Mouse (Mus musculus) liver, adult 2 months (tissue): ENCODE measurements around the gene Smarcd2.

Experiments
- CTCF ChIP-seq: fragments of 200-500 bp; IDR thresholded peaks from 2 replicates; pipeline ENCODE4 v1.5.1; 2011; ENCODE audit warnings: low read depth, low read length, control low read depth
- POLR2A ChIP-seq: fragments of 200-500 bp; IDR thresholded peaks from 2 replicates; pipeline ENCODE4 v1.6.1; 2011; ENCODE audit warnings: low read length, control low read depth; ENCODE audit not compliant: insufficient read depth; ENCODE audit errors: extremely low read depth

GRCm38 (mm10) chr11:106274971-106275411 is 2.2 kb upstream of the Smarcd2 start:
- no peak for TF ChIP-seq CTCF
- TF ChIP-seq POLR2A, result no peak
